Mouse (Mus musculus) embryonic fibroblast, embryonic 13.5 days (primary cell): ENCODE measurements at regions not wholly inside any gene's neighbourhood (a gene's known extent, or its start where the extent isn't known, plus 50 kb on each side); places are given as distances from the start of the nearest gene placed in this dataset.

ENCODE experiments used
- CTCF ChIP-seq: IDR thresholded peaks from 2 replicates; pipeline ENCODE4 v1.5.1; 2011; ENCODE audit warnings: mild to moderate bottlenecking, control low read depth, low read length, moderate library complexity, borderline replicate concordance; ENCODE audit not compliant: insufficient read depth
- POLR2A ChIP-seq: IDR thresholded peaks from 2 replicates; pipeline ENCODE4 v1.6.1; 2011; ENCODE audit warnings: low read depth, mild to moderate bottlenecking, control low read depth, low read length, moderate library complexity

DNA sequence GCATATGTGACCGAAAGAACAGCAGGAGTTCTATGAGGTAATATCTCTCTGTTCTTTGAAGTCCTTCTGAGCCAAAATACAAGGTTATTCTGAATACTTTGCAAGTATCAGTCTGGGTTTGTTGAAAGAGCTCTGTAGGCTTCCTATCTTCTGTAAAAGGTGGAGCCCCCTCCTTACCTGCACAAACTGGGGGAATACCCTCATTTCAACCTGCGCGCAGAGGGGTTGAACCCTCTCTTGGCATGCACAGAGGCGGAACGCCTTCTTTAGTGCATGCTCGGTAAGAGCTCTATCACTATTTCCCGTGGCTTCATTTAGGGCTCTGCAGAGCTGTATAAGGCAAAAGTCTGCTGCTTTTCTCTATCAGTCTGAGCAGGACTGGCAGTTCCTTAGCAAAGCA is 113.0 kb upstream of the Klf3 start:
- TF ChIP-seq CTCF, result no peak
- no peak for TF ChIP-seq POLR2A
